ENCODE assay signal across 8 mouse cellular contexts in genomic region chr4:47473586-47473967, GRCm38 (mm10). TPM values are rescaled to one million over a fixed set of nuclear protein-coding genes. Genes with fewer than 3 reads are reported as not detected.
DNase-seq lines count a peak whose midpoint lies in the region; ATAC-seq and TF ChIP-seq lines count a peak whose summit lies in the region.

No protein-coding gene starts in this region.

- H3K9ac ChIP-seq in kidney, embryonic 16.5 days (replicated peaks; ENCODE audit: low read length), result peak overlapping the region; percentile 90
- peak overlapping the region; percentile 88 for H3K9ac ChIP-seq in midbrain, embryonic 14.5 days (replicated peaks; ENCODE audit: low read length)

- peaks cover 5% of the 10 kb centered on the region for H3K4me1 ChIP-seq in testis, adult 2 months (ENCODE audit: control insufficient read depth, insufficient read depth, low read length)
- H3K4me1 ChIP-seq in kidney, embryonic 16.5 days (ENCODE audit: insufficient read depth, low read length), result peaks cover 24% of the 10 kb centered on the region
- H3K4me1 ChIP-seq in midbrain, embryonic 14.5 days (ENCODE audit: control insufficient read depth, insufficient read depth, low read length), result peaks cover 16% of the 10 kb centered on the region

- no peak for TF ChIP-seq CTCF in testis, adult 2 months (IDR thresholded peaks at IDR 0.05; ENCODE audit: control insufficient read depth, insufficient read depth, insufficient replicate concordance, low read depth, low read length)

- H3K4me3 ChIP-seq in testis, adult 2 months (ENCODE audit: control insufficient read depth, low read depth, low read length), result peak overlapping the region; percentile 97
- H3K4me3 ChIP-seq in kidney, embryonic 16.5 days (ENCODE audit: low read length), result peak overlapping the region; percentile 88
- peak overlapping the region; percentile 91 for H3K4me3 ChIP-seq in midbrain, embryonic 14.5 days (replicated peaks; ENCODE audit: low read depth, low read length)

- H3K36me3 ChIP-seq in testis, adult 2 months (ENCODE audit: control insufficient read depth, insufficient read depth, low read length), result no peaks in the 10 kb centered on the region
- H3K36me3 ChIP-seq in kidney, embryonic 16.5 days (ENCODE audit: insufficient read depth, low read length), result peaks cover 55% of the 10 kb centered on the region
- H3K36me3 ChIP-seq in midbrain, embryonic 14.5 days (ENCODE audit: control insufficient read depth, insufficient read depth, low read length), result peaks cover 62% of the 10 kb centered on the region

- 3% methylated on average over 9 of the region's 14 CpGs for WGBS in kidney, embryonic 16.5 days
- 2% methylated on average over 12 of the region's 14 CpGs for WGBS in midbrain, embryonic 14.5 days

- H3K4me2 ChIP-seq in kidney, embryonic 16.5 days (replicated peaks; ENCODE audit: low read depth, low read length), result peak overlapping the region; percentile 69
- peak overlapping the region; percentile 59 for H3K4me2 ChIP-seq in midbrain, embryonic 14.5 days (ENCODE audit: low read length)

- no peaks in the 10 kb centered on the region for H3K27me3 ChIP-seq in testis, adult 2 months (ENCODE audit: control insufficient read depth, insufficient read depth, low read length)
- no peaks in the 10 kb centered on the region for H3K27me3 ChIP-seq in kidney, embryonic 16.5 days (ENCODE audit: insufficient read depth, low read length)
- H3K27me3 ChIP-seq in midbrain, embryonic 14.5 days (ENCODE audit: control insufficient read depth, insufficient read depth, low read length), result no peaks in the 10 kb centered on the region

- H3K9me3 ChIP-seq in kidney, embryonic 16.5 days (ENCODE audit: low read length), result peaks cover 13% of the 10 kb centered on the region; the same call in 1 of the 2 replicates
- no peaks in the 10 kb centered on the region for H3K9me3 ChIP-seq in midbrain, embryonic 14.5 days (ENCODE audit: control insufficient read depth, low read length)

- ATAC-seq in kidney, embryonic 16.5 days (ENCODE audit: low FRiP score, low TSS enrichment), result peak; percentile 7; the same call in 1 of the 2 replicates
- ATAC-seq in midbrain, embryonic 14.5 days (ENCODE audit: low FRiP score, low TSS enrichment), result peak; percentile 2; the same call in 1 of the 2 replicates

- H3K27ac ChIP-seq in testis, adult 2 months (ENCODE audit: control insufficient read depth, insufficient read depth, low read depth, low read length), result peak overlapping the region; percentile 88; the same call in 1 of the 2 replicates
- H3K27ac ChIP-seq in kidney, embryonic 16.5 days (ENCODE audit: low read length), result peak overlapping the region; percentile 96
- H3K27ac ChIP-seq in midbrain, embryonic 14.5 days (replicated peaks; ENCODE audit: low read depth, low read length), result peak overlapping the region; percentile 97

- peak; percentile 36 to 74 for DNase-seq in adrenal gland, adult (ENCODE audit: inconsistent age in 2 of 2, low spot score in 1 of 2)
- no peak for DNase-seq in adrenal gland, postnatal 25 days
- DNase-seq in testis, postnatal 14 days (ENCODE audit: low spot score), result no peak
- DNase-seq in midbrain, embryonic 14.5 days, result peak; percentile 73
- DNase-seq in cerebellum, postnatal 14 days, result no peak
- DNase-seq in ovary, postnatal 36 days (ENCODE audit: low spot score), result no peak

- TF ChIP-seq POLR2A in testis, adult 2 months (IDR thresholded peaks at IDR 0.05; ENCODE audit: control insufficient read depth, low read depth, low read length), result no peak

RNA-seq across cellular contexts. Expression of gene Alg2, which starts 0.6 kb away (rescaled TPM):
- total RNA-seq in adrenal gland, postnatal 25 days (2021), result 138 and 149 TPM in 2 replicates
- 5.5 and 5.8 TPM in 2 replicates for polyA plus RNA-seq in testis, adult 2 months (2012; rRNA removed)
- polyA plus RNA-seq in kidney, embryonic 16.5 days (2015; fragmentation: Nextera tagmentation; extraction: Ambion mirVana), result 72.9 and 74.1 TPM in 2 replicates
- 311 and 339 TPM in 2 replicates for polyA plus RNA-seq in midbrain, embryonic 14.5 days (2014; fragmentation: Nextera tagmentation; extraction: Ambion mirVana)

RNA-seq across cellular contexts. Expression of gene Sec61b, which starts 0.9 kb away (rescaled TPM):
- 216 and 222 TPM in 2 replicates for total RNA-seq in adrenal gland, postnatal 25 days (2021)
- 43.6 and 57.8 TPM in 2 replicates for polyA plus RNA-seq in testis, adult 2 months (2012; rRNA removed)
- 372 and 388 TPM in 2 replicates for polyA plus RNA-seq in kidney, embryonic 16.5 days (2015; fragmentation: Nextera tagmentation; extraction: Ambion mirVana)
- polyA plus RNA-seq in midbrain, embryonic 14.5 days (2014; fragmentation: Nextera tagmentation; extraction: Ambion mirVana), result 258 and 296 TPM in 2 replicates

Comparison
In these comparisons a context has a peak if more than half of its experiments do, and no peak if none do; other contexts are left out.
1. DNase-seq: peak in adrenal gland, adult (2 of 2) and midbrain, embryonic 14.5 days (single experiment); none in adrenal gland, postnatal 25 days (single experiment), testis, postnatal 14 days (single experiment), cerebellum, postnatal 14 days (0 of 2) and ovary, postnatal 36 days (single experiment).
2. RNA of gene Alg2, which starts 0.6 kb away (polyA plus RNA-seq): 311 to 339 TPM in midbrain, embryonic 14.5 days and 72.9 to 74.1 TPM in kidney, embryonic 16.5 days; 5.5 to 5.8 TPM in testis, adult 2 months; every median in the first group is over 10 times any median in the second.
3. Peak in every context shown above with its lines, with median percentiles within 50 percentile points of each other: H3K27ac ChIP-seq and H3K4me3 ChIP-seq.